Mouse (Mus musculus): ENCODE results near the gene Gm14862.
A peak's percentile ranks its signal among the peaks of the same experiment; 100 is the strongest.
"Not testable (repeated sequence)": the region's sequence is repeated elsewhere in the genome, so short reads cannot be mapped to it uniquely, and the experiment has no call there.

Gene Gm14862

DNA sequence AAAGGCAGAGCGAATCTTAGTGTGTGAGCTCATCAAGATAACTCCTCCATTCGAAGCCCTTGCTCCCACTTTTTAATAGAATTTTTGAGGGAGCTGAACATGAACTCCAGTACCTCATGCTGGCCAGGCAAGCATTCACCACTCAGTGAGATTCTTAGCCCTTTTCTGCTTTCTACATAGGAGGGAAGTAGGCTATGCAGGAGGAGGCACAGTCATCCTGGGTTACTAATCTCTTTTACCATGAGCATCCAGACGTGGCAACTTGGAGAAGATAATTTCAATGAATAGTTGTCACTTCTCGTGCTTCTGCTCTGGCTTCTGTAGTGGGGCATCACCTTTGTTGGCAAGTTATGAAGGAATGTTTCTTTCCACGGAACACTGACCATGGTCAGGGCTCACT is at the start of gene Gm14862:
TSS of gene Gm14862 (minus strand) at position 134 of the 400 bp plus-strand sequence.
- DNase-seq: no peak

DNA sequence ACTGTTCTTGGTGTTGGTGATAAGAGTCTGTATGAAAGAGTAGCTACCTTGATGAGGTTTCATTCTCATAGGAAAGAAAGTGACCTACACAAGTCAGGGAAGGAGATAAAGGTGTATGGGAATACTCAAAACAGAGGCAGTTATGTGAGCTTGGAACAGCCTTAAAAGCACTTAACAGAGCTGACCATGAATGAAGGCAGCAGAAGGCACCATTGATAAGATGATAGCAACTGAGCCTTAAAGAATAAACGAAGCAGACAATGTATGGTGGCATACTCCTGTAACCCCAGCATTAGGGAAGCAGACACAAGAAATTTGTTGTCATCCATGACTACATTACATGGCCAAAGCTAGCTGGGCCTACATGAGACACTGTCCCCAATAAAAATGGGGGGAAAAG is 46.8 kb upstream of the Gm14862 start:
- no peak for DNase-seq

DNA sequence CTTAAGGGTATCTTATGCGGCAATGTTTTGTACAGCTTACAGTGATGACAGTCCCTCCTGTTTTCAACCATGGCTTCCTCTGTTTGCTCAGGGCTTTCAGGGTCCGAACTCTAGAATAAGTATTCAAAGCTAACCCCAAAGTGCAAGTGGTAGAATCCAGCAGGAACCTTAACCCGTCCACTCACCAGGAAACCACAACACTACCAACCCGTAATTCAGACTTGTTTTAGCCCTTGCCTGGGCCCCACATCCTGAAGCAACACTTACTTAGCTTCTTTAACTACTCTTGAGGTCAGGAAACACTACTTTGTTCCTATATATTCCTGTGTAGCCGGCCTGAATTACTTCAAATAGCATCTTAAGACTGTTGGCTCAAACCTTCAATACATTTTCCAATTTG is 46.1 kb upstream of the Gm14862 start:
- DNase-seq: no peak

DNA sequence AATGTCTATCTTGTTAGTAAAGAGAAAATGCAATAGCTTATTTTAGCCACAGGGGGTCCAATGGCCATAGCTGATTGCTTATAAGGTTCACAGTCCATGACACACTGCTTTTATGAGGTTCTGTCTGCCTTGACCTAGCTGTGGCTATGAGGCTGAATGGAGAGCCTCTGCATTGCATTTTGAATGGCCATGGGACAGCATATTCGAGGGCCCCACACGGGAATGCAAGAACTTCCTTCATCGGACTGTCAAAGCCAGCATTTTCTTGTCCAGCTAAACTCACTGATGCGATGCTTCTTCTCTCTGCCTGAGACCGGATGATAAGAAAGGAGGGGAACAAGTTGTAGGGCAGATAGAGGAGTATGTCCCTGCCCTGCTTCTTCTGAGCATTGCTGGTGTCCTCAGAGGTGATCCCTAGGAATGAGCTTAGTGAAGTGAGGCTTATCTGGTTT is 41.7 kb upstream of the Gm14862 start:
- DNase-seq: no peak

DNA sequence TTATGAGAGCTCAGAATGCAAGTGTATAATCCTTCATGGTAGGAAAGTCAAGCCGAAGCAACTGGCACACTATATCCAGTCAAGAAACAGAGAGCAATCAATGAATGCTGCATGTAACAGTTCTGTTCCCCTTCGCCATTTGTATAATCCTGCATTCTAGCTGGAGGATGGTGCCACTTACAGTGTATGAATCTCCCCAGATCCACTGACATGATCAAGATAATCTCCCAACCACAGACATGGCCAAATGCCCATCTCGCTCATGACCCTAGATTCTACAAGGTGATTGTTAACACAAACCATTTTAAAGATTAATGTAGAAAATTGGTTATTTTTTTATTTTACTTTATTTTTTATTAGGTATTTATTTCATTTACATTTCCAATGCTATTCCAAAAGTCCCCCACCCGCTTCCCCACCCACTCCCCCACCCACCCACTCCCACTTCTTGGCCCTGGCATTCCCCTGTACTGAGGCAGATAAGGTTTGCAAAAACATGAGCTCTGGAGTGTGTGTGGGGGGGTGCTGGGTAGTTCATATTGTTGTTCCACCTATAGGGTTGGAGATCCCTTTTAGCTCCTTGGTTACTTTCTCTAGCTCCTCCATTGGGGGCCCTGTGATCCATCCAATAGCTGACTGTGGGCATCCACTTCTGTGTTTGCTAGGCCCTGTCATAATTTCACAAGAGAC is 36.6 kb upstream of the Gm14862 start:
- not testable (repeated sequence) for DNase-seq

DNA sequence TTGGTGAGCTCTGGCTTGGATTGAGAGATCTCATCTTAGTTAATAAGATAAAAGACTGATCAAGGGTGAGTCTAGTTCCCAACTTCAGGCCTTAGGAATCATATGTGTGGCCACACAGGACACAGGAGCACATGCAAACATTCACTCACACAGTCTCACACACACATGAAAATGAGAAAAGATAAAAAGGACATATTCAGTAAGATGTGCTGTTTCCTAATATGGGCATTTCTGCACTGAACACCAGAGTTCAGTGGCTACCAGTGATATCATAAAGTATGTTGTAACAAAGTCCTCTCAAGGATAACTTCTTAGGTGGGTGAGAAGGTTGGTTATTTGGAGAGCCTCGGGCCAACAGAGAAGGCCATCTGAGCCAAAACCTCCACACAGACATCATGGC is 26.8 kb upstream of the Gm14862 start, which contains the start of gene H2al1m:
TSS of gene H2al1m (plus strand) at position 301 of the 400 bp plus-strand sequence.
- not testable (repeated sequence) for DNase-seq

DNA sequence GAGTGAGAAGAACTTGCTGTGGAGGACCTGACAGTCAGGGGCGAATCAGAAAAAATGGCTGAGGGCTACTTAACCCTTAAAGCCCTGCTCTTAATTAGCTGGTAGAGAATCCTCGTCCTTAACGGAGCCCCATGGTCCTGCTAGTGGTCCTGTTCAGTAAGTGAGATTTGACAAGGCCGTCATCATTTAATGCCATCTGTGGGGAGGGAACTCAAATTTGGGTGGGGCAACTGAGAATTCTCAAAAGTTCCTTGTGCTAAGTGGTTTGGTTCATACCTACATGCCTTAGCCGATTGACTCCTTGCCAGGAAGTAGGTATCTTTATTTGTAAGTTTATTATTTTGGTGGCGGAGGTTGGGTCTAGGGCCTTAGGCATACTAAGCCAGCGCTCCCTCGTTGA is 17.6 kb upstream of the Gm14862 start:
- DNase-seq: no peak

DNA sequence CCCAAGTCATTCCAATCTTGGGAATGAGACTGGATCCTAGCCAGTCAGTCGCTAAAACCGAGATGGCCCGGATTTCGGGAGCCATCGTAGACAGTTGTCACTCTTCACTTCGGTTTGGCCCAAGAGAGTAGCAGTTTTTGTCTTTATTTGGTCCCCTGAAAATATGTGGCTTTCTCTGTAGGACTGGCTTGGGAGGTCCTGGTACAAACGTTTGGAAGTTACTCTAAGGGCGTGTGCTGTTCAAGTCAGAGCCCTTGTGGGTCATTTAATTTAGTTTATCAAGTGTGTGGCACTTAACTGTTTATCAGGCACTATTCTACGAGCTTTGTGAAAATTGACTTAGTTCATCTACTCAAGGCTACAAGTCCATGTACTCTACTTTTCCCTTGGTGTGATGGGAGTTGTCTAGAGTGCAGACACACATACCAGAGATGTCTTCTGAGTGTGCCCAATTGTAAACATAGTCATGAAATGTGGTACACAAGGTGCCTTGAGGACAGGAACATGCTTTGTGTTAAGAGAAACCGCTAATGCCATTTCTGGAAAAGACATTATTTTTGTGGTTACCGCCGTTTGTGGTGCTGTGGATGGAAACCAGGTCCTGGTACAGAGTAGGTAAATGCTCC is 16.8 kb upstream of the Gm14862 start:
- DNase-seq: no peak

DNA sequence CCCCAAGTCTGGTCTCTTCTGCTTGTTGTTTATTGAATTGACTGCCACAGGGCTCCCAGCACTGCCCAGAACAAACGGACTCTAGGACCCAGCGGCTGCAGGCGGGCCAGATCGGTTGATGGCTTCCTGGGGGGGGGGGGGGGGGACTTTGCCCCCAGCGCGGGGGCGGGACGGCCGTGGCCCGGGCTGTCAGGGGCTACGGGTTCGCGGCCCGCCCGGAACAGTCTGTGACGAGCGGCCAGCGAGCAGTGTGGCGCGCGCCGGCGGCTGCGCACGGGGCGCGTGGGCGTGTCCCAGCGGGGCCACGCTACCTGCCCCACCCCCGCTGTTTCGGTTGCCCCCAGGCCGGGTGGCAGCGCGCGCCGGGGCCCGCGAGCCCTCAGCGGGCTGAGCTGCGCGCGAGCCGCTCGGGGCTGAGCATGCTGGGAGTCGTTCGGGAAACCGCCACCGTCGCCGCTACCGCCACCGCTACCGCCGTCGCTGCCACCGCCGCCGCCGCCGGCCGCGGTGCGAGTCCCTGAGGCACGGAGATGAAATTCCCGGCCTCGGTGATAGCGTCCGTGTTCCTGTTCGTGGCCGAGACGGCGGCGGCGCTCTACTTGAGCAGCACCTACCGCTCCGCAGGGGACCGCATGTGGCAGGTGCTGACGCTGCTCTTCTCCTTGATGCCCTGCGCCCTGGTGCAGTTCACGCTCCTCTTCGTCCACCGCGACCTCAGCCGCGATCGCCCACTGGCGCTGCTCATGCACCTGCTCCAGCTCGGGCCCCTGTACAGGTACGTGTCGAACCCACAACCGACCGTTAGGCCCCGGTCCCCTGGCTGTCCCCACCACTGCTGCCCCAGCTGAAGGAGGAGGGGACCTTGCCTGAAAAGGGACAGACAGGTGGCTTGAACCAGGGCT is 16.0 kb upstream of the Gm14862 start, which contains the start of gene Xk:
TSS of gene Xk (plus strand) at position 297 of the 902 bp plus-strand sequence.
- DNase-seq: peak; percentile 51 to 62

DNA sequence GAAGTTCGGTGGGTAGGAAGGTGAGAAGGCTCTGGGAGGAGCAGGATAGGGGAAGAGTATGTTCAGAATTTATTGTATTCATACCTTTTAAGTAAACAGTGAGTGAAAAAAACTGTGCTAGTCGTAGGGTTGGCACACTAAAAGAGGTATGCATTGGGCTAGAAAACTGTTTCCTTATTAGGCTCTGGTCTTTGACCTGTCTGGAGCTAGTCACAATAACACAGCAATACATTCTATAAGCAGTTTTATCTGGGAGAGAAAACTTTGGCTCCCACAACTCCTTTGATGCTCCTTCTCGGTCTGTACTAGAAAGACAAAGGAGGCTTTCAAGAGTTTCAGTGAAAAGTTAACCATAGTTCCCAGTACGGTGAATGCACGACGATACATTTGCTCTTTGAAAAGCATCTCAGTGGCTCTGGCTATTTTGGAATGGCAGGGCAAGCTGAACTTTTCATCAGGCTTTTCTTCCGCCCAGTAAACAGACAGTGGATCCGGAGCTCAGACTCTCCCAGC is 15.3 kb upstream of the Gm14862 start:
- DNase-seq: no peak

DNA sequence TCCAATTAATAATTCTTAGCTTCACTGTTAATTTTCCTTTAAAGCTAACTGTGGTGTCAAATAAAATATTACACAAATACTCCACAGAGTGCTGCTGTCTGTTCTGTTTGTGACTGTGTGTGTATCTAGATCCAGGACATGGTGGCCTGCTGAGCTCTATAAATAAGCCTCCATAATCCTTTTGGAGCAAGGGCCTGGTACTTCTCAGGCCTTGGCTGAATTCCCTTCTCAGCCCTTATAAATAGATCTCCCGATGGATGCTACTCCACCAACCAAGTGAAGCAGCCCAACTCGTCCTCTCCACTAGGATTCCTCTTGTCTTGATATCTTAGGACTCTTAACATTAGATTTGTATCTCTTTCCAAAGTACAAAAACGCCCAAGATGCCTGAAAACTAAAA is 14.4 kb upstream of the Gm14862 start:
- DNase-seq: no peak

DNA sequence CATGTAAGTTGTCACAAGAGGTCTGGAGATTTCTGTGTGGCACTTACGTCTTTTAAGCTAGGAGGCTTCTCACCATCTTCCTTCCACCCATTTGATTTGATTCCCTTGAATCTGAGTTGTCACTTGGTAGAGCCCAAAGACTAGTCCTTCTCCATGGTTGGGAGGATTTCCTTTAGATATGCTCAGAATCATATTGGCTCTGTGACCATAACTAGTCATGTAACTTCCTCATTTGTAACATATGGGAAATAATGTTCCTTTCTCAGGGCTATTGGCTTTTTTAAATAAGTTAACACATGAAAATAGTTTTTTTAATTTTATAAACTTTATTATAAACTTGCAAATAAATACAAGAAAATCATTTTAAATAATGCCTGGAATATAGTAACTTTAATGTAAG is 2.6 kb upstream of the Gm14862 start:
- no peak for DNase-seq

DNA sequence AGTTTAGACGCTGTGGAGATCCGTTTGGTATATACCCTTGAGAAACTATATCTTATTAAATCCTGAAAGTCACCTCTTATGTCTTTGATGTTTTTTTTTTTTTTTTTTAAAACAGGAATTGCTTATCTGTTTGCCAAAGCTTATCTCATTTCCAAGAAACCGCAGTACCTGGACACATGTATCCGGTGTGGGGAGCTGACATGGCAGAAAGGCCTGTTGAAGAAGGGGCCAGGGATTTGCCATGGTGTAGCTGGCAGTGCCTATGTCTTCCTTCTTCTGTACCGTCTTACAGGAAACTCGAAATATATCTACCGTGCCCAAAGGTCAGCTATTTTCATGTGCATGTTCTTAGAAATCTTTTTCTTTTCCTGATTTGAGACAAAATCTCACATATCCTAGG is 1.1 kb upstream of the Gm14862 start:
- DNase-seq: no peak

DNA sequence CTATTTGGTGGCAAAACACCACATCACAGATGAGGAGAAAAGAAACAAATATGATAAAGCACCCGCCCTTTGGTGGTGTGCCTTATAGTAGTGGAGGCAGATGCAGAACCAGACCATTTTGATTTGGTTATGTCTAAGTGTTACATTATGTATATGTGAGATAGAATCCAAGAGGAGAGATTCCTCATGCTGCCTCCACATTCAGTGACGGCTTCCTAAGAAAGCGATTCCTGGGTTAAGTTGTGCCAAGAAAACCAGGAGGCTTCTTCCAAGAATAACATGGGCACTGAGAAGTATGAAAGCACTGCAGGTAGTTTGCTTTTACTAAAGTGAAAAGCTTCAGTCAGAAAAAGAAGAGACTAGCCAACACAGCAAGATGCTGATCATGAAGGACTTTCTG is 1.8 kb downstream of the Gm14862 start:
- no peak for DNase-seq

DNA sequence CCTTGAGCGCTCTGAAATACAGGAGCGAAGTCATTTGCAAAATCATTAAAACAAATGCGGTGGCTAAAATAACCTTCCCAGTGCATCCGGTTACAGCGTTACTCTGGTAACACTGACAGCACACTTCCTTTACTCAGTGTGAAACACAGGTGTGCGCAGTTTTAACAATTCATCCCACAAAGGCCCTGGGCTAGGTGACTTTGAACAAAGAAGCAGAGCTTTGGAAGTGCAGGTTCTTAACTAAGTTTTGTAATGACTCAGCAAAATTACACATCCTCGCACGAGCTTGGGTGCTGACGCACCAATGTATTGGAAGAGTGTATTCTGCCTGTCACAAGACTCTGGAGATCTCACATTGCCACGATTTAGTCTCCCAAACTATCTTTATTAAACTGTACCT is 2.7 kb downstream of the Gm14862 start:
- DNase-seq: no peak

DNA sequence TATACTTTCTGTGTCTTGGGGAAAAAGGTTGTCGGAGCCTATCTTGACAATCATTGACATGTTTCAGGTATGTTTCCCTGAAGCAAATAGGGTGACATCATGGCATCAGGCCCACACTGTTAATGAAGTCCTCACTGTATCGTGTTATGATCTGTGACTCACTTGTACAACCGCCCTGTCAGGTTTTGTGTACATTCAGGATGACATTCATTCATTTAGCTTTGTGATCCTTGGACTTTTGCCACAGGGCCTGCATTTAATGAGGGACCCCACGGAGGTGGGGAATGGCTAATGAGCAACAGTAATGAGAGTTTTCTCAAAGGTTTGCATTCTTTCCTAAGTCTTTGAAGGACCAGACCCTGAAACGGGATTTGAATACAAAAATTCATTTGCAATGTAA is 7.8 kb downstream of the Gm14862 start:
- no peak for DNase-seq

DNA sequence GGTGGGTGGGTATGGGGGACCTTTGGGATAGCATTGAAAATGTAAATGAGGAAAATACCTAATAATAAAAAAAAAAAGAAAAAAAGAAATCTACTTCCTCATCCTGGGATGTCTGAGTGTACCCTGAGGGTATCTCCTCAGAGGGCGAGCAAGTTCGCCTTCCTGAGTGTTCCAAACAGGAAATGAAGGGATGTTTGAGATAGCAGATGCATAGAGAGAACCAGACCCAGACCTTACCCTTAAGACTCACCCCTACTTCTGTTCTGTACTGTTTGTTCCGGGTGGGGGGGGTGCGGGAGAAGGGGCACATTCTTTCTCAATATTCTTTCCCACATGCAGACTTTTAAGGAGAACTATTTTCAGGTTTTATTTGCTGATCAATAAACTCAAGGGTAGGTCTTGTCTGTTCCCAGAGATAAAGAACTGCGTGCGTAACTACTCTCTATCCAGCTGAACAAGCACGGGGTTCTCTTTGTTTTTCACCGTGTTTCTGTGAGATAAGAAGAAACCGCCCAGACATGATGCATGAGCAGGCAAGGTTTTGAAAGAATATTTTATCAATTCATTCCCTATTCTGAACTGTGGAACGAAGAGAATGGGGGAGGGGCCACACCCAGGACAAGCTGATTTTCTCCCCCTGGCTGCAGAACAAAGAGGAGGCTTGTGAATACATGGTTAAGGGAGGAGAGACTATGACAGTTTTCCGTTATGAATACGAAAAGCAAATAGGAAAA is 11.9 kb downstream of the Gm14862 start:
- no peak for DNase-seq

DNA sequence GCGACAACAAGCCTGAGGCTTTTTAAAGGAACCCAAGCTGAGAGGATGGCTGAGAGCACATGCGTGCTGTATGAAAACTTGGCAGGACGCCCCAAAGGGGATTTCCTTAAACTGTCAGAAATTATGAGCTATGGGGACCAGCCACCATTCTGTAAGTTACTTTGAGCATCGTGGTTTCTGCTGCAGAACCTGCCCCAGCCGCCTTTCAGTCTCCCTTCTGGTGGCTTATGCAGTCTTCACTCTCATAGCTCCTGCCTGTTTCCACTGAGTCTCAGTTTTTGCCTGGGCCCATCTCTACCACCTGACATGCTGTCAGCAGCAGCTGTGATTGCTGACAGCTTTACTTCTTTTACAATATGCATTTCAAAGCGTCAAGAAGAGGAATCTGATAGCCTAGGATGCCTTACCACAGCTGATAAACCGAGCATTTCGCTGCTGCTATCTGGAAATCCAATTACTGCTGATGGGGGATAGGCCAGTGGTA is 13.3 kb downstream of the Gm14862 start:
- DNase-seq: no peak

DNA sequence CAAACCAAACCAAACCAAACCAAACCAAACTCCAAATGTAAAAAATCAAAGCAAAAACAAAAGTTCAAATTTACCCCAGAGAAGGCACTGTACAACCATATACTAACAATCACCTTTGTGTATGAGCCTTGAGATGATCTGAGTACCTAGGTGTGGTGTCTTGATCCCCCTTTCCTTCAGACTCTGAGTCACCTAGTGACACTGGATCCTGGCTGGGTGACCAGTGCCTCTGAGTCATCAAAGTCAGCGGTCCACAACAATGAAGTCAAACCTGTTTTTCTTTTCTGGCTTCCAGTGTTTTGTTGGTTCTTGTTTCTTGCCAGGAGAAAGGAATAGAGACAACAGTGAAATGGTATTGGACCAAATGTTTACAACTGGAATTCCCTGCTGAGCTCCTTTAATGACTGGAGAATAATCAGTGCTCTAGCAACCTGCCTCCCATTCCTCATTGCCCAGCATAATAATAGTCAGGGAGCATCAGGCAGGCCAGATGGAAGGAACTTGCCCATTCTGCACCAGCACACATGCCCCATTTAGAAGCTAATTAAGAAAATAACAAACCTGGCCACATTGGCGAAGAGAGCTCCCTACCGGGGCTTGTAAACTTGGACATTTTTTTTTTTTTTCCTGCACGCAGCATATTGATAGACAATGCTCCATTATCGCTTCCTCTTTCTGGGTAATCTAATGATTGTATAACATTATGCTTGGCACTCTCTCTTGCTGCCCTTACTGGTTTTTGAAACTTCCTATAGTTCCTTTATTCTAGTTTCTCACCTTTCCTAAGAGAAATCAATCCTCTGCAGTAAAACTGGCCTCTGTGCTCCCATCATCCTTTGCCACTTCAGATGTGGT is 15.7 kb downstream of the Gm14862 start:
- no peak for DNase-seq

DNA sequence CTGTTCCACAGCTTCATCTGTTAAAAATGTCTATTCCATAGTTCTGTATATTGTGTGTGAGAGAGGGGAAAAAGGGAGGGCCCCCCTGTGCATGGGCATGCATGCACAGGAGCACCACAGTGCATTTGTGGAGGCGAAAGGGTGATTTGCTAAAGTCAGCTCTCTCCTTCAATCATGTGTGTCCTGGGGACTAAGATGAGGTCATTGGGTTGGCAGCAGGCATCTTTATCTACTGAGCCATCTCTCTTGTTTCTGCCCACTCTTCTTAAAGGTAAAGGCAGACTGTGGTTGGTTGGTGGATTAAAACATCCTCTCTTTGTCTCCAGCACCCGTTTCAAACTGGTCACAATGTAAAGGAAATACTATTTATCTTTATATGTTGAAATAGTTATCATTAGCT is 29.6 kb downstream of the Gm14862 start:
- DNase-seq: no peak
